Mouse (Mus musculus) kidney, adult 2 months (tissue): ENCODE measurements around the gene Itga6. TPM values are rescaled to one million over a fixed set of nuclear protein-coding genes. Genes with fewer than 3 reads are reported as not detected.

Source experiments
- polyA plus RNA-seq: library from polyadenylated mRNA; depleted of rRNA; stranded (reverse); fragments of >200 nt; gene quantifications from 2 replicates; pipeline ENCODE4 v1.2.3, GENCODE M21; 2012; rRNA removed

Itga6 gene
- polyA plus RNA-seq, 1 experiment: 58.7 TPM

Other genes with a start within 250 kb of the Itga6 start
- gene Dlx1, start 217.5 kb upstream of the Itga6 start, polyA plus RNA-seq: 0.16 TPM in 1 of 2 replicates, not detected in the other
- not detected in 2 replicates for gene Dlx2, start 198.9 kb upstream of the Itga6 start, polyA plus RNA-seq
- gene Pdk1, start 127.6 kb downstream of the Itga6 start, polyA plus RNA-seq: 12.0 and 16.7 TPM in 2 replicates
- 6.2 and 6.4 TPM in 2 replicates for gene Rapgef4, start 235.6 kb downstream of the Itga6 start, polyA plus RNA-seq